ENCODE assay signal across 10 mouse cellular contexts in the genomic region with DNA sequence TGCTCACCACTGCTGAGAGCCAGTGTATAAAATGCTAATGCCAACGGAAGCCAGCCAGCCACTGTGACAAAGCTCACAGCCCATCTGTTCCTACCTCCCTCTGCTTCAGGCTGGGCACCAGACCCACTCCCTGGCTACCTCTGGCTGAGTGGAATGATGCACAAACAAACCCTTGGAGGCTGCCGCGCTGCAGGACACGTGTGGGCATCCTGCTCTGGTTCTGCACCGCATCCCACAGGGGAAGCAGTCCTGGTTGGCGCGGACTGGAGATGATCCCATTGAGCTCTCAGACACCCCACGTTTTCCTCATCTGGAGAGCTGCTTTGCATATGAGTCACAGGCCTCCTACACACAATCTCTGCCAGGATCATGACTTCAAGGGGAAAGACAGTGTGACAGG.
A peak's percentile ranks its signal among the peaks of the same experiment; 100 is the strongest.
DNase-seq lines count a peak whose midpoint lies in the region; ATAC-seq lines count a peak whose summit lies in the region.
"Had no signal": no experiment of that assay in that cellular context is flagged by ENCODE, and none has a peak within 500 bp of the region (broad histone marks: within the 10 kb centered on the region; RNA-seq: fewer than 3 reads in every experiment).

No protein-coding gene starts in this region.

- DNase-seq in adrenal gland, postnatal 14 days = peak; percentile 52
- no peak for DNase-seq in adrenal gland, adult 18-20 months (ENCODE audit: low spot score in 2 of 2)
- DNase-seq in NIH3T3 (ENCODE audit: low read depth) = peak; percentile 70
- DNase-seq in left cerebral cortex, postnatal 25 days (ENCODE audit: low spot score in 2 of 2) = peak; percentile 80 to 98
- DNase-seq in lung, postnatal 14 days = no peak
- DNase-seq in urinary bladder, postnatal 10 days (ENCODE audit: low spot score) = no peak
- DNase-seq: thymus, postnatal 36 days had no signal

- H3K9me3 ChIP-seq in hindbrain, embryonic 16.5 days (ENCODE audit: control insufficient read depth, low read length) = no peaks in the 10 kb centered on the region
- no peaks in the 10 kb centered on the region for H3K9me3 ChIP-seq in kidney, embryonic 16.5 days (ENCODE audit: low read length)
- H3K9me3 ChIP-seq: heart, embryonic 10.5 days had no signal

- intact Hi-C loops in left cerebral cortex, postnatal 25 days (cut with DNase I) = loop anchor here (2.0 to 5.0 kb wide), 3 partner anchors 121 to 265 kb away; no protein-coding TSS in a partner anchor

- no peak overlapping the region for H3K4me2 ChIP-seq in hindbrain, embryonic 16.5 days (ENCODE audit: low read length)
- H3K4me2 ChIP-seq in kidney, embryonic 16.5 days (replicated peaks; ENCODE audit: low read depth, low read length) = no peak overlapping the region

- WGBS in hindbrain, embryonic 16.5 days = 30% methylated on average over 8 of the region's 8 CpGs
- 48% methylated on average over 8 of the region's 8 CpGs for WGBS in kidney, embryonic 16.5 days

- H3K36me3 ChIP-seq in hindbrain, embryonic 16.5 days (ENCODE audit: control insufficient read depth, insufficient read depth, low read length) = no peaks in the 10 kb centered on the region
- no peaks in the 10 kb centered on the region for H3K36me3 ChIP-seq in kidney, embryonic 16.5 days (ENCODE audit: insufficient read depth, low read length)
- H3K36me3 ChIP-seq: heart, embryonic 10.5 days had no signal

- no peak overlapping the region for H3K27ac ChIP-seq in hindbrain, embryonic 16.5 days (ENCODE audit: low read depth, low read length)
- H3K27ac ChIP-seq in kidney, embryonic 16.5 days (ENCODE audit: low read length) = no peak overlapping the region
- H3K27ac ChIP-seq: heart, embryonic 10.5 days had no signal

- H3K27me3 ChIP-seq in hindbrain, embryonic 16.5 days (replicated peaks; ENCODE audit: control insufficient read depth, insufficient read depth, low read length) = no peaks in the 10 kb centered on the region; the same call in 1 of the 2 replicates
- H3K27me3 ChIP-seq in kidney, embryonic 16.5 days (ENCODE audit: insufficient read depth, low read length) = peaks cover 38% of the 10 kb centered on the region

- H3K4me1 ChIP-seq in hindbrain, embryonic 16.5 days (ENCODE audit: control insufficient read depth, insufficient read depth, low read depth, low read length) = peaks cover 14% of the 10 kb centered on the region
- H3K4me1 ChIP-seq in kidney, embryonic 16.5 days (ENCODE audit: insufficient read depth, low read length) = peaks cover 5% of the 10 kb centered on the region

- H3K4me3 ChIP-seq in hindbrain, embryonic 16.5 days (ENCODE audit: low read length) = no peak overlapping the region
- no peak overlapping the region for H3K4me3 ChIP-seq in kidney, embryonic 16.5 days (ENCODE audit: low read length)
- H3K4me3 ChIP-seq: heart, embryonic 10.5 days had no signal

- ATAC-seq in hindbrain, embryonic 16.5 days = peak; percentile 48; the same call in 1 of the 2 replicates
- no peak for ATAC-seq in kidney, embryonic 16.5 days (ENCODE audit: low FRiP score, low TSS enrichment)

- no peak overlapping the region for H3K9ac ChIP-seq in hindbrain, embryonic 16.5 days (ENCODE audit: low read depth, low read length)
- no peak overlapping the region for H3K9ac ChIP-seq in kidney, embryonic 16.5 days (replicated peaks; ENCODE audit: low read length)

Comparison
In these comparisons a context has a peak if more than half of its experiments do, and no peak if none do; other contexts are left out.
1. DNase-seq: peak in adrenal gland, postnatal 14 days (single experiment), NIH3T3 (single experiment) and left cerebral cortex, postnatal 25 days (2 of 2); none in adrenal gland, adult 18-20 months (0 of 2), lung, postnatal 14 days (single experiment) and urinary bladder, postnatal 10 days (single experiment).